In the genomic region with DNA sequence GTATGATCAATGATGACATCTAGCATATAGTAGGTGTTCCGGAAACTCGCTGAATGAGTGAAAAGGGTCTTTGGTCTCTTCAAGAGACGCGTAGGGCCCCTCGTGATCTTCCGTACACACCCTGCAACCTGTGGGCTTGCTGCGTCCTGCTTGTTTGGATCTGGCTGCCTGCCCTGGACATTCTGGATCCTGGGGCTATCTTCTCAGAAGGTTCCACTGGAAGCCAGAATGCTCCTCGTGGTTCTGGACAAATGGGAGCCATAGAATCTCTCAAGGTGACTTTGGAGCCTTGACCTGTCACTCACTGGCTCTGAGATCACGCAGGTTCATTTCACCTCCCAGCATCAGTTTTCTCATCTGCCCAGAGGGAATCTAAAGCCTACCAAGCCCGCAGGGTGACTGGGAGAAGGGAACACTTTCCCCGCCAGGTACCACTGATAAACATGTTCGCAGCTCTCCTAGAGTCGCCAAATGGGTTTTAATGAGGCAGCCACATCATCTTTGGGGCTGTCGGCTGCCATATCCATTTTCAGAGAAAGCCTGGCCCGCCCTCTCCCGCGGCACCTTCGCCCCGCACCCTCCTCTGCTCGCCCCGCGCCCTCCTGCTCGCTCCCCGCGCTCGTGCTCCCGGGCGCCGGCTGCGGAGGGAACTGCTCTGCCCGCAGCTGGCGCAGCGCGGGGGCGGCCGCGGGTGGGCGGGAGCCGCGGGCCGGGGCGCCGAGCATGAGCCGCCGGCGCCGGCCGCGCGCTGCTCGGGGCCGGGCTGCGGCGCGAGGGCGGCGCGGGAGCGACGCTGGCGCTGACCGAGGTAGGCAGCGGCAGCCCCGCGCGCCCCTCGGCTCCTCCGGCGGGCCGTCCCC, we compare ENCODE assay signal across 7 mouse cellular contexts. TPM values are rescaled to one million over a fixed set of nuclear protein-coding genes. Genes with fewer than 3 reads are reported as not detected.
DNase-seq lines count a peak whose midpoint lies in the region; ATAC-seq lines count a peak whose summit lies in the region.

Rasgef1a (plus strand) TSS at position 683 of the 860 bp plus-strand sequence.

- H3K9ac ChIP-seq in lung, embryonic 16.5 days (ENCODE audit: low read length): peak within 1 kb of the TSS; percentile 58
- H3K9ac ChIP-seq in embryonic facial prominence, embryonic 15.5 days: 0 out of 2 replicates have a peak within 1 kb of the TSS, but pooled peaks have one; percentile 12
- H3K9ac ChIP-seq in midbrain, embryonic 15.5 days: peak within 1 kb of the TSS; percentile 65

- WGBS in lung, embryonic 16.5 days: 20% methylated on average over 30 of the region's 70 CpGs
- WGBS in embryonic facial prominence, embryonic 15.5 days: 11% methylated on average over 58 of the region's 70 CpGs
- 13% methylated on average over 52 of the region's 70 CpGs for WGBS in midbrain, embryonic 15.5 days

- peak within 1 kb of the TSS; percentile 94 for H3K4me2 ChIP-seq in lung, embryonic 16.5 days (ENCODE audit: low read depth, low read length)
- H3K4me2 ChIP-seq in embryonic facial prominence, embryonic 15.5 days (replicated peaks): peak within 1 kb of the TSS; percentile 90
- H3K4me2 ChIP-seq in midbrain, embryonic 15.5 days: peak within 1 kb of the TSS; percentile 86

- H3K27me3 ChIP-seq in lung, embryonic 16.5 days (ENCODE audit: control insufficient read depth, insufficient read depth, low read depth, low read length): peaks cover 27% of the 10 kb centered on the region
- H3K27me3 ChIP-seq in embryonic facial prominence, embryonic 15.5 days: peaks cover 41% of the 10 kb centered on the region
- peaks cover 10% of the 10 kb centered on the region; the same call in 1 of the 2 replicates for H3K27me3 ChIP-seq in midbrain, embryonic 15.5 days (replicated peaks)

- no peak for DNase-seq in lung, postnatal 14 days
- DNase-seq in layer of hippocampus, postnatal 10 days (ENCODE audit: low spot score in 2 of 2): peak in 1 of 2 experiments; percentile 55
- DNase-seq in thymus, postnatal 25 days: no peak
- DNase-seq in thymus, adult 18-20 months: no peak

- H3K4me3 ChIP-seq in lung, embryonic 16.5 days (ENCODE audit: low read length): peak within 1 kb of the TSS; percentile 54
- peak within 1 kb of the TSS; percentile 42 for H3K4me3 ChIP-seq in embryonic facial prominence, embryonic 15.5 days (replicated peaks)
- H3K4me3 ChIP-seq in midbrain, embryonic 15.5 days: peak within 1 kb of the TSS; percentile 62

- ATAC-seq in lung, embryonic 16.5 days (ENCODE audit: low read depth): peak; percentile 49; the same call in 1 of the 2 replicates
- no peak for ATAC-seq in embryonic facial prominence, embryonic 15.5 days (ENCODE audit: insufficient number of reproducible peaks, low FRiP score, low TSS enrichment, low read depth)
- peak; percentile 44 for ATAC-seq in midbrain, embryonic 15.5 days (replicated peaks)

- H3K4me1 ChIP-seq in lung, embryonic 16.5 days (replicated peaks; ENCODE audit: control insufficient read depth, insufficient read depth, low read length): peaks cover 4% of the 10 kb centered on the region
- H3K4me1 ChIP-seq in embryonic facial prominence, embryonic 15.5 days: peaks cover 9% of the 10 kb centered on the region
- H3K4me1 ChIP-seq in midbrain, embryonic 15.5 days: peaks cover 27% of the 10 kb centered on the region

- H3K9me3 ChIP-seq in lung, embryonic 16.5 days (ENCODE audit: control insufficient read depth, low read length): peaks cover 2% of the 10 kb centered on the region; the same call in 1 of the 2 replicates
- H3K9me3 ChIP-seq in embryonic facial prominence, embryonic 15.5 days (replicated peaks): no peaks in the 10 kb centered on the region
- H3K9me3 ChIP-seq in midbrain, embryonic 15.5 days: no peaks in the 10 kb centered on the region

- no peak within 1 kb of the TSS for H3K27ac ChIP-seq in lung, embryonic 16.5 days (ENCODE audit: low read length)
- no peak within 1 kb of the TSS for H3K27ac ChIP-seq in embryonic facial prominence, embryonic 15.5 days (replicated peaks)
- H3K27ac ChIP-seq in midbrain, embryonic 15.5 days: peak within 1 kb of the TSS; percentile 65

- no peaks in the 10 kb centered on the region for H3K36me3 ChIP-seq in lung, embryonic 16.5 days (ENCODE audit: control insufficient read depth, insufficient read depth, low read length)
- no peaks in the 10 kb centered on the region for H3K36me3 ChIP-seq in embryonic facial prominence, embryonic 15.5 days
- no peaks in the 10 kb centered on the region for H3K36me3 ChIP-seq in midbrain, embryonic 15.5 days (replicated peaks)

RNA-seq across cellular contexts. Expression of gene Rasgef1a, which starts in this region (rescaled TPM):
- polyA plus RNA-seq in lung, embryonic 16.5 days (2015; fragmentation: Nextera tagmentation; extraction: Ambion mirVana): 6.1 and 6.3 TPM in 2 replicates
- 0.64 and 0.73 TPM in 2 replicates for polyA plus RNA-seq in embryonic facial prominence, embryonic 15.5 days (2015; fragmentation: Nextera tagmentation; extraction: Ambion mirVana)
- total RNA-seq in layer of hippocampus, postnatal 10 days (2021): 10 to 100 TPM; 88.6 to 89.3 TPM
- 5.8 and 6.6 TPM in 2 replicates for polyA plus RNA-seq in midbrain, embryonic 15.5 days (2015; fragmentation: Nextera tagmentation; extraction: Ambion mirVana)

Comparison
In these comparisons a context has a peak if more than half of its experiments do, and no peak if none do; other contexts are left out.
1. H3K9ac ChIP-seq: peak in every context shown above with its lines; median percentile 65 in midbrain, embryonic 15.5 days; 58 in lung, embryonic 16.5 days; 12 in embryonic facial prominence, embryonic 15.5 days.